Mouse (Mus musculus) layer of hippocampus, postnatal 25 days (tissue): ENCODE data around the gene Mcm5. TPM values are rescaled to one million over a fixed set of nuclear protein-coding genes. Genes with fewer than 3 reads are reported as not detected.

ENCODE experiments used
- DNase-seq, 2 experiments: peaks; one replicate each; pipeline ENCODE4 v3.0.0; 2022; ENCODE audit warnings: mixed read lengths in 2 of 2, low spot score in 1 of 2; ENCODE audit errors: extremely low spot score in 1 of 2
- total RNA-seq, 2 experiments: library from RNA; stranded (reverse); gene quantifications; 2 replicates each; pipeline ENCODE4 v1.2.3; 2021

The Mcm5 gene
- total RNA-seq, 2 experiments from 2014 or later: 6.2 to 7.1 TPM

GRCm38 (mm10) chr8:75155740-75156322 is 46.5 kb downstream of the Mcm5 start:
- DNase-seq: no peak

GRCm38 (mm10) chr8:75157471-75158230 is 48.3 kb downstream of the Mcm5 start:
- no peak for DNase-seq

- no peak for DNase-seq
Observed at GRCm38 (mm10) chr8:75169363-75169762, 60.0 kb downstream of the Mcm5 start.

GRCm38 (mm10) chr8:75172009-75172685 is 62.8 kb downstream of the Mcm5 start:
- no peak for DNase-seq

Other genes with a start within 250 kb of the Mcm5 start
- not detected for gene Isx, start 236.4 kb upstream of the Mcm5 start, total RNA-seq
- gene Hmgxb4, start 116.2 kb upstream of the Mcm5 start, total RNA-seq: 10 to 100 TPM; 23.7 to 25.7 TPM
- 10 to 100 TPM; 37.3 to 38.7 TPM for gene Tom1, start 75.9 kb upstream of the Mcm5 start, total RNA-seq
- 1 to 10 TPM; 6.3 to 7.0 TPM for gene Hmox1, start 15.9 kb upstream of the Mcm5 start, total RNA-seq
- gene Rasd2, start 104.4 kb downstream of the Mcm5 start, total RNA-seq: 10 to 100 TPM; 60.6 to 67.6 TPM